Mouse (Mus musculus) 3T3-L1 (cell line): ENCODE data around the gene Lrrc23.

Source experiments
- DNase-seq: peaks from one replicate; pipeline ENCODE4 v3.0.0-alpha.2; 2015; ENCODE audit warnings: low read depth, low spot score

Lrrc23 gene

DNA sequence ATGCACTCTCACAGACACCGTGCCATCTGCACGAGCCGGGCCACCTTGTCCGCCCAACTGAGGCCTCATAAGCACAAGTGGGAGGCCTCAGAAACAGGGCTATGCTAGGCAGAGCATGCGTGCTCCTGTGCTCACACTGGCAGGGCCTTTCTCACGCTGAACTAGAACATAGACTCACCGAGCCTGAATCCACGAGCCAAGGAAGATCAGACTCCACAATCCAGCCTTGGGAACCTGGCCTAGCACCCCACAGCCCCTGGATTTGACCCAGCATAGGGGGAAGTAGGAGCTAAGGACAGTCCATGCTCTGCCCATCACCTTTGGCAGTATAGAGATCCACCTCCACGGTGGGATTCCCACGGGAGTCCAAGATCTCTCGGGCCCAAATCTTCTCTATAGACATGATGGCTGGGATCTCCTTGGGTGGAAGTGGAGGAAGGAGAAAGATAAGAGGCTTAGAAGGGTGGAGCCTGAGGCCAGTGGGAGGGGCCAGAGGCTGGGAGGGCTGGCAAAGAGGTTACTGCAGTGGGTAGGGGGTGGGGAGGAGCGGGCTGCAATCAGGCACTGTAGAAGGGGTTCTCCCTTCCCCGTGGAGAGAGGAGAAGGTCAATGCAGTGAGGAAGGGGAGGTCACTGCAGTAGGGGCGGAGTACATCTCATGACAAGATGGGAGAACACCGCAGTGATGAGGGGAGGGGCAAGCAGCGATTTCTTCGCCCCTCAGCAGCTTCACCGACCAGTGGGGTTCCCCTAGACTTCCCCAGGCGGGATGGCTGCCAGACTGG, 11.4 kb downstream of the Lrrc23 start:
- DNase-seq = no peak

DNA sequence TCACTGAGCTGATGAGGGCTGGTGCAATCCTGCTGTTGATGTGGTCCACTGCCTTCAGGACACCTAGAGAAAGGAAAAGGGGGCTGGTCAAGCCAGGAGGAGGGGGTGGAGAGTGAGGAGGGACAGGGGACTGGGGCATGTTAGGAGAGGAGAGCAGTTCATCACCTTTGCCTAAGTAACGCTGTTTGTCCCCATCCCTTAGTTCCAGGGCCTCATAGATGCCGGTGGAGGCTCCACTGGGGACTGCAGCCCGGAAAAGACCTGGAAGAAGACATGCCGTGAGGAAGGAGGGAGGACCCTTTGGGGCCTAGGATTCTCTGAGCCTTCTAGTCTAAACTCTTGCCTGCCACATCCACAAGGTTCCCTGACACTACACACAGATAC, 12.0 kb downstream of the Lrrc23 start:
- no peak for DNase-seq

DNA sequence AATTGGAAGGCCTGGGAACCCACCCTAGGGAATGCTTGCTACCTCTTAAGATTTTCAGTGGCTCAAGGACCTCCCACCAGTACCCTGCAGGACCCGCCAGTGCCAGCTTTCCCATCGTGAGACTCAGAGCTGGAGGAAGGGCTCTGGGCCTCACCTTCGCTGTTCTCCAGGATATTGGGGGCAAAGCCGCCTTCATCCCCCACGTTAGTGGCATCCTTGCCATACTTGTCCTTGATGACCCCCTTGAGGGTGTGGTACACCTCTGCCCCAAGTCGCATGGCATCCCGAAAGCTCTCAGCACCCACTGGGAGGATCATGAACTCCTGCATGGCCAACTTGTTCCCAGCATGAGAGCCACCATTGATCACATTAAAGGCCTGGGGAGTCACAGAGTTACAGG, 13.6 kb downstream of the Lrrc23 start:
- DNase-seq = no peak

DNA sequence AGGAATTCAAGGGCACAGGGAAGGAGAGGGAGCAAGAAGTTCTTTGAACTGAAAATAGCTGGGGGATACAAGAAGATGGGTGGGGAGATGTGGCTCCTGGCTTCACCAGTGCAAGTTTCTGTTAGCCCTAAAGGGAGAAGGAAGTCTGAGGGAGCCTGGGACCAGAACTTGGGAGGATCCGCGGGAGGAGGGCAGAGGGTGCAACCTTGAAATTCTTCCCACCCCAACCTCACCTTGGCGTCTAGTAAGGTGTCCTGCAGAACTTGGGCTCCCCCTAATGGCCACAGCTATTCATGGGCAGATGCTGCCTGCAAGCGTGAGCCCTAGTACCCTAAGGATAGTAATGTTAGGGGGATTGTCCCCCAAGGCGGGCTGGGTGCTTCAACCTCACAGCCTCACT, 20.3 kb downstream of the Lrrc23 start:
- DNase-seq = peak; percentile 96

DNA sequence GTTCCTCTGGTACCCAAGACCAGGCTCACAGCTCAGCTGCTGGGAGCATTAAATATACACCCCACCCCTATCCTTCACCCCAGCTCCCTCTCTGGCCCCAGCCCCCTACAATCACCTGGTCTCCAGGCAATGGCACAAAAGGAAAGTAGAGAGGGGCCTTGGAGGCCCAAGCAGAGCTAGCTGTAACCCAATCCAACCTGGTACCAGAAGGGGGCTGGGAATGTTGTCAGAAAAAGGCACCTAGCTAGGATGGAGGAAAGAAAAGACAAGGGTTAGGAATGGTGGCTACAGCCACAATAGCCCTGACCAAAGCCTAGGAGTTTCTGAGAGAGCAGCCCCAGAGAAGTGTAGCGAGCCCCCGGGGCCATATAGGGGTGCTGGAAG, 20.7 kb downstream of the Lrrc23 start:
- no peak for DNase-seq

DNA sequence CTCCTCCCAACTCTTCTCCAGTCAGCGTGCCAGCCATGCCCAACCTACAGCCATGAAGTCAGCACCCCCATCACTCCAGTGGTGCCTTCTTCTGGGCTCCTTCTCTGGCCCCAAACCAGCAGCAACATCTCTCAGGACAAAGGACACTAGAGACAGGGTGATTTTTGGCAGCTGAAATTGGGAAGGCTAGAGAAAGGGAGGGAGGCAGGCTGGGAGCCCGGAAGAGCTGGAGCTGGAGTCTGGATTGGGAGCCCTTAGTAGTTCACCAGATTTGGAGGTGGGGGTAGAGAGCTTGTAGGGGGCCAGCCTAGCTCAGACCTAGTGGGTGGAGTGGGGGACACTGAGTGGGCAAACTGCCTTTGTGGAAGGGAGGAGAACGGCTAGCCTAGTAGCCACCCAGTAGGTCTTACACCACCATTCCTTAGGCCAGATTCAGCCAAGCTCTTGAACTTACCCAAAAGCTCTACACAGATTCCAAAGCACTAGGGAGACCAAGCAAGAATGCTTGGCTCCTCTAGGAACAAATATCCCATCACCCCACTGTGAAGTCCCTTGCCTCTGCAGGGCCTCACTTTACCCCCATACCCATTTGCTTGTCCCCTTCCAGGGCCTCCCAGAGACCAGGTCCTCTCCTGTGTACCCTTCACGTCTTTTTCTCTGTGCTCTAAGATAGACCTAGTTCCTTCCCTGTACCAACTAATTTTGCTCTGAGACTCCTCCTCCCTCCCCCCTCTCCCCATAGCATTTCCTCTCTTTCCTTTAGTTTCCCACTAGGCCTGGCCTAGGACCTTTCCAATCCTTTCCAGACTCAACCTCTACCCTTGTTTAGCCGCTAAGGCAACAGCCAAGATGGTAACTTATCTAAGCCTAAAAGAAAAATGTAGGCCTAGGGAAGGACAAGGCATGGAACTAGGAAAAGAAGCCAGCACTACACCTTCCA, 21.3 kb downstream of the Lrrc23 start:
- DNase-seq = peak; percentile 90

DNA sequence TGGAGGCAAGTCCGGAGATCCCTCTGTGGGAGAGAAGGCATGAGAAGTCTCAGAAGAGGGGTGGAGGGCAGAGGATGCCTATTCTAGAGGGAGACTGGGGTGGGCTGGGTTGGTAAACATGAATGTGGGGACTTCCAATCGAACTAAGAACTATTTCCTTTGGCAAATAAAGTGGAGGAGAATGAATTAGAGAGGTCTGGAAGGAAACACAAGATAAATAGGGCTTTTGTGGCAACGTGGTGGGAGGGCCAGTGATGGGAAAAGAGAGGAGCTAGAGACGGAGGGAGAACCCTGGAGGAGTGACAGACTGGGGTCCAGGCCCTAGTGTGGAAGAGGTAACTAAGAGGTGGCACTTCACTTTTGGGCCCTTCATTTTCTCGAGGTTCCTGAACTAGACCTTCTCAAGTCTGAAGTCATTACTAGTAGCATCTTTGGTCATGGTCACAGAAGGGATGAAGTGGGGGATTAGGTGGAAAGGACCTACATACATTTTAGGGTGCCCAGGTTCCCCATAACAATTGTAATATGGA, 22.1 kb downstream of the Lrrc23 start:
- peak; percentile 74 for DNase-seq

DNA sequence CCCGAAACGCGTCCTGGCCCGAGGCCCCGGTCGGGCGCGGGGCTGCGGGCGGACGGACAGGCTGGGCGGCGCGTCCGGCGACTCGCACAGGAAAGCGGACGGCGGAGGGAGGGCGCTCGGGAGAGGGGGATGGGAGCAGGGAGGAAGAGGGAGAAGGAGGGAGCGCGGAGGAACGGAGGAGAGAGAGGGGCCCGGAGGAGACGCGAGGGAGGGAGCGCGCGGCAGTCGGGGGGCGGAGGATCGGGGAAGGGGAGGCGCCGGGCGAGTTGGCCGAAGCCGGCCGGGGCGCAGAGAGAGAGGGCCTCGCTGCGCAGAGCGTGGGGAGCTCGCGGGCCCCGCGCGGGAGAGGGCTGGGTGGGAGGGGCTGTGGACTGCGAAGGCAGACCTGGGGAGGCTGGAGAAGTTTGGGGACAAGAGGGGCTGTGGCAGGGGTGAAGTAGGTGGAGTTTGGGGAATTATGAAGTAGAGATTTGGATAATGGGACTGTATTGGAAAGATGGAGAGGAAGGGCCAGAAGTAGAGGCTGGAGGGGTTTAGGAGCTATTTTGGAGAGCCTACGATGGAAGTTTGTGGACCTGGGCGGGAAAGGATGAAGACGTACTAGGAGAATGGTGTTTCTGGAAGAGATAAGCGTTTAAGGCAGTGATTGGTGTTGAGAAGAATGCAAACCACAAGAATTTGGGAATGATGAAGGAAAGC, 22.7 kb downstream of the Lrrc23 start:
- DNase-seq = peak; percentile 92

DNA sequence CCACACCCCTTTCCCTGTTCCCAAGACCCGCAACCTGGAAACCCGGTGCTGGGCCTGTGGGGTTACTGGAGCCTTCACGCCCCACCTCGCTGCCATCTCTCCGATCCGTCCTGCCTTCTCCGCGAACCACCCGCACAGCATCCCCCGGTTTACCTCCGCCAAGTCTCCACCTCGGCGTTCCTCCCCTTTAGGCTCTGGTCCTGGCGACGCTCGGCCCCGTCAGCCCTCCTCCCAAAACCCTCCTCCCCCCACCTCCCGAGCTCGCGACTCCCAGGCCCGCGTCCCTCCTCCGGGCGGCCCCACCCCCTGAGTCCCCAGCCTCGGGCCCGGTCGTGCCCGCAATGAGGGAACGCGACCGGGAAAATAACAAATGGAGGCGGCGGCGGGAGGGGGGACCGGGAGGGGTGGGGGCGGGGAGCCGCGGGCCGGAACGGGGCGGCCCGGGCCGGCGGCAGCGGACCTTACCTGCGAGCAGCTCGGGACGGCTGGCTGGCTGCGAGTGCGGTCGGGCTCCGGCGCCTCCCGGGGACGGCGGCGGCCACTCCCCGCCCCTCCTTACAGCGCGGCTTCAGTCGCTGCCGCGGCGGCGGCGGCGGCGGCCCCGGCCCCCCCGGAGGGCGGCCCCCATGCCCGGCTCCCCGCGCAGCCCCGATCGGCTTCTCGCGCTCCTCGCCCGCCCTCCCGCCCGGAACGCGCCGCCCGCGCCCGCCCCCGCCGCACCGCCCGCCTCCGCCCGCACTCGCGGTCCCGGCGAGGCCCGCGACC, 23.5 kb downstream of the Lrrc23 start, which contains the start of the genes Gm45234 and Atn1:
Gene Gm45234 (minus strand): TSS at position 191 of the 765 bp plus-strand sequence.
Gene Atn1 (minus strand): TSS at position 694 of the 765 bp plus-strand sequence.
- peak; percentile 76 for DNase-seq

DNA sequence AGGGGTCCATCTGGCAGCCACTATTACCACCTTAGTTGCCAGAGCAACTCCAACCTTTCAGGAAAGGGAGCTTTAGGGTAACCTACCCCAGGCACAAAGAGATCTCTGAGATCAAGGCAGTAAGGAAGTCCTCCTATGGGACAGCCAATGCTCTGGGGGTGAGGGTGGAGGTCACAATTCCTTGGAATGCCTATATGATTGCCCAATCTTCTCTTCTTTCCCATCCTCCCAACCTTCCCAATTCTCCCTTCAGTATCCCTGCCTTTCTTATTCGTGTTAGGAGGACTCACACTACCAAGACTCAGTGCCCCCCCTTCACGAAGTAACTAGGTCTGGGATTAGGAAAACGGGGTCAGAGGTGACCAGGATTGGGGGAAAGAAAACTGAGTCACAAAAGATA, 24.2 kb downstream of the Lrrc23 start:
- peak; percentile 51 for DNase-seq

DNA sequence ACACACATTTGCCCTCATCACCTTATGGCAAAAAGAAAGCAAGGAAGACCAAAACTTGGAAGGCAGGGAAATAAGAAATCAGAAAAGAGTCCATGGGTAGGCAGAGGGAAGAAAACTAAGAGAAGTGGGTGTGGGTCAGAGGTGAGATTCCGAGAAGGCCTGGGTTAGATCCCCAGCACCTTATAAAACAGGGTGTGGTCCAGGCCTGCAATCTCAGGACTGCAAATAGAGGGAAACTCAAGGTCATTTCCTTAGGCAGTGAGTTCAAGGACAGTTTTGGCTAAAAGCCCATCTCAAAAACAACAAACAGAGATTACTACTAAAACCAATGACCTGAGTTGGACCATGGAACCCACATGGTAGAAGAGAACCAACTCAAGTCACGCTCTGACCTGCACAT, 25.7 kb downstream of the Lrrc23 start:
- DNase-seq = no peak

DNA sequence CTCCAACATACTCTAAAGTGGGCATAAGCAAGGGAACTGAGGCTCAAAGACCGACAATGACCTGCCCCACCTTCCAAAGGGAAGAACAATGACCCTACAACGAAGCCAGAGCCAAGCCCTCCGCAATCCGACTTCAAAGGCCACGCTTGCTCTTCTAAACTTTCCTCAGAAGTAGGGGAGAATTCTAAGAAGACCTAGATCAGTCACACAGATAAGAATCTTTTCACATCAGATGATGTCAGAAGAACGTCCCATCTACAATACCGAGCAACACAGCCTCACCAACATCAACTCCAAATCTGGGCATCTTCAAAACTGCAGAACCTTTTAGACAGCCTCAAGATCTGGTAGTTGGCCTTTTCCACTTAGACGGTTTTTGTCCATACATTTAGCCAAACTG, 29.1 kb downstream of the Lrrc23 start:
- no peak for DNase-seq

DNA sequence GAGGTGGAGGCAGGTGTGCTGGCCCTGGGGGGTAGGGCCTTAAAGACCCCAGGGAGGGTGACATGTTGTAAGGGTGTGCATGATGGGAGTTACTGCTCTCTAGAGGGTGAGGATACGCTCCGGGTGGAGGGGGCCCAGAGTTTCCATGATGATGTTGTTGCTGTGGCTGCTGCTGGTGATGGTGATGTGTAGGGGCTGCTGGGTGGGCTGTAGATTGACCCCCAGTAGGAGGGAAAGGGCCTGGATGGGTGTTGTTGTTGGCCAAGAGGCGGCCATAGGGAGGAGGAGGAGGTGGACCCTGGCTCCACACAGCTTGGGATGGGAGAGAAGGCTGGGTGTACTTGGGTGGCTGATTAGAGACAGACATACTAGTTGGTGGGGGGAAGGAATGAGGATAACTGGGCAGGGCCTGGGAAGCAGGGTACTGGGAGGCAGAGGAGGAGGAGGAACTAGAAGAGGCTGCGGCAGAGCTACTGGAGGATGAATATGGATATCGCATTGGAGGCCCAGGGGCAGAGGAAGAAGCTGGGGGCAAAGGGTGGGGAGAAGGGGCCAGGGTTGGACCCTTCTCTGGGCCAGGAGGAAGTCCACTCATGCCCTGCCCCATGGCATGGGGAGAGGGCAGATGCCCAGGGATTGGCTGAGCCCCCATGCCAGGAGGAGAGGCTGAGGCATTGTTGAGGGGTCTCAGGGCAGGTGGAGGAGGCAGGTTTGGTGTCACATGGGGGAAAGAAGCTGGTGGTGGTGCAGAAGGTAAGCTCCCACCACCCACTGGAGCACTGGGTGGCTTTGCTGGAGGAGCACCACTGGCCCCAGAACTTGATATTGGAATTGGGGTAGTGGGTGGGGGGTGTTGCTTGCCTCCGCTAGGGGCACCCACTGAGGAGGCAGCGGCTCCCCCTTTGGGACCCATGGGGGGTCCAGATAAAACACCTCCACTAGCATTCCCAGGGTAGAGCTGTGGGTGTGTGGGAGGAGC, 32.6 kb downstream of the Lrrc23 start:
- no peak for DNase-seq

DNA sequence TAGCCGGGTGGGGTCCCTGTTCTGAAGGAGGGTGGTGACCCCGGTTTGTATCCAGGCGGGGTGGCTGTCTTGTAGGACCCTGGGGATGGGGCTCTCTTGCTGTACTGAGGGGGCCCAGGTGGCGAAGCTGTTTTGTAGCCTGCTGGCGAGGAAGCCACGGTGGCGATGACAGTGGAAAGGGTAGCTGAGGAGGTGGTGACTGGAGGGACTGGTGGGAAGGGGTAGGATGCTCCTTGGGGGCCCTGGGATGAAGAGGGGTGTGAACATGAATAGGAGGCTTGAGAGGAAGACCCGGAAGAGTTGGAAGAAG, 33.3 kb downstream of the Lrrc23 start:
- no peak for DNase-seq

DNA sequence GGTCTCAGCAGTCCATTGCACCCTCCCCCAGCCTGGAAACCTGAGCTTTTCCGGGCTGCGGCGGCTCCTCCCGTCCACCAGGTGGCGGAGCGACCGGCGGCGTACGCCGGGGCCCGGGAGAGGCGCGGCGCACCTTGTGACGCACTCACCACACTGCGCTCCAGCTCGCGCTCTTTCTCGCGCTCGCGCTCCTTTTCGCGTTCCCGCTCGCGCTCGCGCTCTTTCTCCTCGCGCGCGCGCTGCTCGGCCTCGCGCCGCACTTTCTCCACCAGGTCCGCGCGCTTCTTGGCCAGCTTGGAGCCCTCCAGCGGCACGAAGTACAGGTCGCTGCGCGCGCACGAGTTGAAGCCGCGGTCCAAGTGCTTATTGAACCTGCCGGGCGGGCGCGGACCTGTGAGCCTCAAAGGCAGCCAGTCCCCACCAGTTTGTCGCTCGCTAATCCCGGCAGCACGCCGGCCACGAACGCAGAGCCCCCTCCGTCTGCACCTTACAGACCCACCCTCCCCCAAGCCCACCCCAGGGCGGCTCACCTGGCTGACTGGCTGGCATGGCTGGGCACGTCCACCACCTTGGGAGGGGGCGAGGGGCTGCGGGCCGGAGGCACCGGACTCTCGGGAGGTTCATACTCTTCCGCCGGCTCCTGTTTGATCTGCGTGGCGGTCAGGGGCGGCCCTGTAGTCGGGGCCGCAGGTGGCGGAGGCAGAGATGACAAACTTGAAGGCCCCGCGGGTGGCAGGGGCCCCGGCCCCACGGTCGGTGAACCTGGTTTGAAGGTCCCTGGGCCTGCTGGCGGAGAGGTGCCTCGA, 33.8 kb downstream of the Lrrc23 start:
- DNase-seq = no peak

DNA sequence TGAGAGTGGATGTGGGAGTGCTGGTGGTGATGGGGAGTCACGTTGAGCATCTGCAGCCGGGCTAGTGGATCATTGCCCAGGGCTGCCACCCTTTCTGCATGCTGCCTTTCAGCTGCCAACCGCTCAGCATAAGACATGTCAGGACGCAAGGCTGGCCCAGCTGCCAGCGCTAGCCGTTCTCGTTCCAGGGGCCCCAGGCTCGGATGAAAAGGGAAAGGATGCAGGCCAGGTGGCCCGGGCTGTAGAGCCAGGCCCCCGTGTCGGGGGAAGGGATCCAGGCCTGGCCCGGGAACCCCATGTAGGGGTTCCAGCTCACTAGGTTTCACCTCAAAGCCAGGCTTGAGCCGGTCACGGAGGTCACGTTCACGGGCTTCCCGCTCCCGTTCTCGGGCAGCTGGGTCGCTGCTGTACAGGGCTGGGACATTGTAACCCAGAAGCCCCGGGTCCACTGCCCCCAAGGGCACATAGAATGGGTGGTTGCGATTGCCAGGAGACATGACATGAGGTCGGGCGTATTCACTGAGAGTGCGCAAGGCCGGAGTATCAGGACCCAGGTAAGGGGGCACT, 34.7 kb downstream of the Lrrc23 start:
- no peak for DNase-seq

DNA sequence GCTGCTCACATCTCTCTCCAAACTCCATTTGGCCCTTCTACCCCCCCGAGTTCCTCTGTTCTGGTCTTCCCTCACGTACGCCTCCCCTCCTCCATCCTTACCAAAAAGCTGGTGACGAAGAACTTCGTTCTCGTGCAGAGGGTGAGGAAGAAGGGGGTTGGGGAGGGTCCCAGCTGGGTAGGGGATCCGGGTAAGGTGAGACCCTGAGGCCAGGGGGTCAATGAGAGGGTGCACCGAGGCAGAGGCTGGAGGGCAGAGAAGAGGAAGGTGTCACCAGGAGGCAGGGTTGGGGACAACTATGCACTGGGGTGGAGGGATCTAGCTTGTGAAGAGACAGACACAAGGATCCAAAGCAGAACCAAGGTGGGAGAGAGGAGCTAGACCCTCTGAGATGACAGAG, 35.9 kb downstream of the Lrrc23 start:
- no peak for DNase-seq

DNA sequence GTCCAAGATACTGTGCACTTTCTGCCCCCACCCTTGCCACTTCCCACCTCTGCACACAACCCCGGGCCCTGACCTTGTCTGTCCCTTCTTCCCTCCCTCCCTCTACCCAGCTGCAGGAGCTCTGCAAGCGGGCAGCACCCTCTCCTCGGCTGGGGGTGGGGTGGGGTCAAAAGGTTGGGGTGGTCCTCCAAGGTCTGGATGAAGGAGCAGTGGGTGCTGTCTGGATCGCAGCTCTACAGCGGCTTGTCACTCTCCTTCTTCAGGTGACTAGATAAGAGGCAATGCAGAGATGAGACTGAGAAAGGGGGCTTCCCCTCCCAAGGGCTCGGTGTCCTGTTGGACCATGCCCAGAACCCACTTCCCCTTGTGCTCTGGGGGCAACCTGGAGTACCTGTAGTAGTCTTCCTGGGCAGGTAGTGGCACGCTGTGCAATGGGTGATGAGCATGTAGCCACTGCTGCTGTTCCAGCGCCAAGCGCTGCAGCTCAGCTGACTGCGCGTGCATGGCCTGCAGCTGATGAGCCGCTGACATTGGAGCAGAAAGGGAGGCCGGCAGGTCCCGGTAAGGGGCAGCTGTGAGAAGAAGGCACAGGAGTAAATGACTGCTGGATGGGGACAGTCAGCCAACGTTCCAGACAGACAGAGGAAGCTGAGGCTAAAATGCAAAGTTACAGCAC, 36.5 kb downstream of the Lrrc23 start:
- DNase-seq = no peak
